Mouse (Mus musculus) R1 (cell line): ENCODE results near the gene Ephb6.
"Not testable (repeated sequence)": the region's sequence is repeated elsewhere in the genome, so short reads cannot be mapped to it uniquely, and the experiment has no call there.

ENCODE experiments used
- DNase-seq: peaks from one replicate; pipeline ENCODE4 v3.0.0-alpha.2; 2018; ENCODE audit warnings: low read depth, low spot score

Gene Ephb6

DNA sequence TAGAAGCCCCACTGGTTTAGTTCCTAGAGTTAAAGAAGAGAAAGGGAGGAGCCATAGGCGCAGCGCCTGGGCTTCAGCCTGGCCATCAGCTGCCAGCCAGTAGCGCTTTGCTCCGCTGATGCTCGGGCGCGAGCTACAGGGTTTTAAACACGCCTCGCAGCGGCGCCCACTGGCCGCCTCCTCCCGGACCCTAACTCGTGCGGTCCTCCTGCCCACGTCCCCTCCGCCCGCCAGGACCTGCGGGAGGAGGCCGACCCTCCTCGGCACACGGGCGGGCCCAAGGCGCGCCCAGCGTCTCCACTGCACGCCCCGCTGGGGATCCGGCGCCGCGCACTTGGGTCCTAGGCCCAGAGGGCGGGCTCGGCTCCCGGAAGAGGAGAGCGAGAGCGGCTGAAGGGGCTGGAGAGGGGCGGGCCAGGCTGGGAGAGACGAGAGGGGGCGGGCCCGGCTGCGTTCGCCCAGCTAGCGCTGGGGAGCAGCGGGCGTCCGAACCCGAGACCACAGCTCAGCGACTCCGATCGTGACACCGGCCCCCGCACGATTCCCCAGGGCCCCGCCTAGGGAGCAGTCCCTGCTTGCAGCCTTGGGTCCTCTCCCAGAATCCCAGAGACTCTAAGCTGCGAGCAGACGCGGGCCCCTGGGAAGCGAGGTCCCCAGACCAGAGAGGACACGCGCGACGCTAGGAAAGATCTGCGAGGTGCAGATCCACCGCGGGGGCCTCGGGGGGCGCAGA, at the start of gene Ephb6:
TSS of gene Ephb6 (plus strand) at position 422 of the 733 bp plus-strand sequence.
- peak; percentile 88 for DNase-seq

DNA sequence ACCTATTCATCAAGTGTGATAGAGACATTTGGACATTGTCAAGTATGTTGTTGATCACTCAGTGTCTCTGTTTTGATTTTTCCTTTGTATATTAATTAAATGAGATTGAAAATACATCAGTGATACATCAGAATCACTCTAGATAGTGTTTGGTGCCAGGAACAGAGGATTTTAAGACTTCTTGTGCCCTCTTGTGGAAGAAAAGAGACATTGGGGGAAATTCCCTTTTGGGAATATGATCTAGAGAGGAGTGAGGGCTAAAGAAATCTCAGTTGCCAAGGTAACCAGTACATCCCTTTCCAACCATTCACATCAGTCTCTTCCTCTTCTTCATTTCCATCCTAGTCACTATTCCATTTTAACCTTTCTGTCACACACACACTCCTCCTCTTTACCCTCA, 48.9 kb upstream of the Ephb6 start:
- DNase-seq = peak; percentile 57

DNA sequence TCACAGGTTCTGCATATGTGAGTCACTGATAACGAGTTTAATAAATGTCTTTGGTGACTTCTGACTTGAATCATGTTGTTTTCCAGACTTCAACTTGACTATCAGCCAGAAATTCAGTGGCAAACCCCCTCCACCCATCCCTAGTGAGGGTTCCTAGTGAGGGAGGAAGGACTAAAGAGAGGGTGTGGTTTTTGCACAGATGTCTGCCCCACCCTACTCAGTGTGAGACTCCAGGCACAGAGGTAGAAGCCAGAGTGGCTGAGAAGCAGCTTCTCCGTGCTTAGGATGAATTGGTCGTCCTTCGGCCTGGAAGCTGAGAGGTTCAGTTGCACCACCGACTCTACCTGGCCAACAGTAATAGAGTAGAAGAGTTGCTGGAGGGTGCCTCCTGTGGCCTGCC, 47.8 kb upstream of the Ephb6 start:
- DNase-seq = peak; percentile 38

DNA sequence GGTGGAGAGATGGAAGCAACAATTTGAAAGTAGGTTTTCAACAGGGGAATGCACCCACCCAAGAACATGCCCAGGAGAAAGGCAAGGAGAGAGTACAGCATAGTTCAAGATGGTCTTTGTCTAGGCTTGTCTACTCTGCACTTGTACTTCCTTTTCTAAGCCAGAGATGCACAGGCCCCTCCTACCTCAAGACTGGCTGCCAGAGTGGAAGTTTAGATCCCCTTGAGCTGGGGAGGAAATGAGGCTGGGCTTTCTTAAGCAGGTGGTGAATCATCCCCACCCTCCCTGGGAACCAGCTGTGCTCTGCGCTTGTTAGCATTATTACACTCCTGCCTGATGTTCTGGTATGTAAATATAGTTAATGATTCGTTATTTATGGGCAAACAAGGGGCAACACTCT, 47.0 kb upstream of the Ephb6 start:
- DNase-seq = peak; percentile 65

DNA sequence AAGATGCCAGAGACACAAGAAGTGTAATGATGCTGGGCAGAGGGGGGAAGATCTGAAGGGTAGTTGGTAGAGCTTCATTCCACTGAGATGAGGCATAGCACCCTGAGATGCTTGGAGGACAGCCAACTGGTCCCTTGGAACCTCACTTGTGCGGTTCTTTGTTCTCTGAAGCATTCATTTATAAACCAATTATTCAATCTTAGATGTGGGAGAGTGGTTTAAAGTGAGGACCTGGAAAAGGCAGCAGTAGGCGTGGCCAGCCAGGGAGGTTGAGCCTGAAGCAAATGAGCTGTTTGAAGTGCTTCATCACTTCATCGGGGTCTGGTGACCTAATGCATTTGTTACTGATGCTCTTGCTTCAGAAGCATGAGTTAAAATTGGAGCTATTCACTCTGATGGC, 46.0 kb upstream of the Ephb6 start:
- no peak for DNase-seq

DNA sequence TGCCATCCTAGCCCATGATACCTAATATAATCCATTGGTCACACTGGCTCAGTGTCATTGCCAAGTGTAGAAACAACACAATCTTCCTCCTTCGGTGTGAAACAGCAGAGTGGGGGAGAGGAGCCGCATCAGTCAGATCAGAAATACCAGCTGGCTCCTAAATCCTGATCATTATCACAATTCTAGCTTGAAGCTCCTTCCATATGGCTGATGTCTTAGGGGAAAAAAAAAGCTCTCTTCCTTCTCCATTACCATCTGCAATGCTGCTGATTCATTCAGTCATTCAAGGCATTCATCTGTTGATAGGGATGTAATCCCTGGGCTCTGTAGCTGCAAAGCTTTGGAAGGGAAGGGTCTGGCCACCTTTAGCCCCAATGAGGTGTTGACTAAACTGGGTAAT, 45.0 kb upstream of the Ephb6 start:
- no peak for DNase-seq

DNA sequence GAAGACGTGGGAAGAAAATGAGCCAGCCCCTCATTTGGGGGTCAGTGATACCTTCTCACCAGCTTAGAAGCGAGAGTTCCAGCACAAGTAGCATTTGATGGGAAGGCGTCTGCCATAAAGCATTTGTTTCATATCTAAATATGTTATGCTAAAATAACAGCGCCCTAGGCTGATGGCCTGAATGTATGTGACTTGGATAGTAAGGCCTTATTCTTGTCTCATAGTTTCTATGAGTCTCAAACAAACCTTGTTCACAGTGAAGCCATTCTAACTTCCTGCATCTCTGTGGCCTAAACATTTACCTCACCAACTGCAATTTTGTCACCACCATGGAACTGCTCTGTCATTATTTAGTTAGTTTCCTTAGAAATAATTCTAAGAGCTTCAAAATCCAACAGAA, 42.7 kb upstream of the Ephb6 start:
- no peak for DNase-seq

DNA sequence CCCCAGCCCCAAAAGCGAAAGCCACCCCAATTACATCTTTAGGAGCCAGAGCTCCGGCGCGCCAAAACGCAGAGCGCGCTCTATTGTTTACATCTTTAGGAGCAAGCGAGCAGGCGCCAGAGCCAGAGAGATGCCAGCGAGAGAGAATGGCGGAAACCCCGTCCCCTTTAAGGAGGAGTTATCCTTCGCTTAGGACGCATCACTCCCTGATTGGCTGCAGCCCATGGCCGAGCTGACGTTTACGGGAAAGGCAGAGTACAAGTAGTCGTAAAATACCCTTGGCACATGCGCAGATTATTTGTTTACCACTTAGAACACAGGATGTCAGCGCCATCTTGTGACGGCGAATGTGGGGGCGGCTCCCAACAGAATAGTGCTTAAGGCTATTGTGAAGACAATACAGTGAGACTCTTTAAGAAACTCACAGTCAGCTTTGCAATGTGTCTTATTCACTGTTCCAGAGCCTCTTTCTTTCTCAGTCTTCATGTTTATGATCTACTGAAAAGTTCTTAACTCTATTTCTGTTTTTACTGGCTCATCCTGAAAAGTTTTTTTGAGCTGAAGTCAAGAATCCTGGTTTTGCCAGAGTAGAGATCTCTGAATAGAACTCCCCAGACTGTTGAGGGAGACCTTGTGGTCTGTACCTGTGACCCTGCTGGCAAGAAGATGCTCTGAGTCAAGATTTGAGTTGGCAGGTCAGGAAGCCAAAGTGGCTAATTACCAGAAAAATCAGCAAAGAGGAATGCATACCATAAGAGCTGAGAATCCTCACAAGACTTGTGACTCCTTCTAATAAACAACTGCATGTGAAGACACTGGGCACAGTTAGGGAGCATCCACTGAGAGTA, 42.0 kb upstream of the Ephb6 start:
- not testable (repeated sequence) for DNase-seq

DNA sequence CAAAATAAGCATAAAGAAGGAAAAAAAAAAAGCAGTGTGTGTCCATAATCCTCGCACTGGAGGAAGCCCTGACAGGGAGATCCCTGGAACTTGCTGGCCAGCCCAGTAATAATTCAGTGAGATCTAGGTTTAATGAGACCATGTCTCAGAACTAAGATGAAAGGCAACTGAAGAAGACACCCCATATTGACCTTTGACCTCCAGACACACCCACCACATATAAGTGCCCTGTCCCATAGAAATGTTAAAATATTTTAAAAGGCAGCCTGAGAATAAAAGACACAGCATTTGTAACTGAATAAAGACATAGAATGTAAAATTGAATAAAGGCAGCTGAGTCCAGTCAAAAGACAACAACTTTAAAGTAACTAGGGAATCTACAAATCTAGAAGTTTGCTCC, 40.0 kb upstream of the Ephb6 start:
- DNase-seq = peak; percentile 50

DNA sequence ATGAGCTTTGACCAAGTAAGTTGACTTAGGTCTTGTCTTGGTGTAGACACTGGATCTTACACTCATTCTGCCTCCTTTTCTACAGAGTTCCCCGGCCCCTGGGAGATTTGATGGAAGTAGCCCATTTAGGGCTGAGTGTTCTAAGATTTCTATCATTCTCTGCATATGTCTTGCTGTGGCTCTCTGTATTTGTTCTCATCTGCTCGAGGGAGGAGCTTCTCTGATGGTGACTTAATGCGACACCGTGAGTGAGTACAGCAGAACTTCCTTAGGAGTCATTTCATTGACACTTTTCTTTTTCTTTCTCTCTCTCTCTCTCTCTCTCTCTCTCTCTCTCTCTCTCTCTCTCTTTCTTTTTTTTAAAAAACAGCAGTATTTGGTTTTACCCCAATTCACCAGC, 38.3 kb upstream of the Ephb6 start:
- no peak for DNase-seq

DNA sequence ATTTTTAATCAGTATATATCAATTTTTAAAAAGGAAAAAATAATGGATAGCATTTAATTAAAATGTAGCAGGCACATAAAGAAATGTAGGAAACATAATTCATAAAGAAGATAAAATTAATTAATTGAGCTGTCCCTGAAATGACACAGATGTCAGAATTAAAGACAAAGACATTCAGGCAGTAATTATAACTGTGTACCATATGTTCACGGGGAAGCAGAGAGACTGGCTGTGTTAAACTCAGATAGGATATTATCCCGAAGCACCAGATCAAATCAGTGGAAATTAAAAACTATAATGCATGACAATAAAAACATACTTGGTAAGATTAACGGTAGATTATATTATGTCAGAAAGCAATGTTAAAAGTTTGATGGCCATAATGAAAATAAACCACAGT, 36.2 kb upstream of the Ephb6 start:
- DNase-seq = no peak

DNA sequence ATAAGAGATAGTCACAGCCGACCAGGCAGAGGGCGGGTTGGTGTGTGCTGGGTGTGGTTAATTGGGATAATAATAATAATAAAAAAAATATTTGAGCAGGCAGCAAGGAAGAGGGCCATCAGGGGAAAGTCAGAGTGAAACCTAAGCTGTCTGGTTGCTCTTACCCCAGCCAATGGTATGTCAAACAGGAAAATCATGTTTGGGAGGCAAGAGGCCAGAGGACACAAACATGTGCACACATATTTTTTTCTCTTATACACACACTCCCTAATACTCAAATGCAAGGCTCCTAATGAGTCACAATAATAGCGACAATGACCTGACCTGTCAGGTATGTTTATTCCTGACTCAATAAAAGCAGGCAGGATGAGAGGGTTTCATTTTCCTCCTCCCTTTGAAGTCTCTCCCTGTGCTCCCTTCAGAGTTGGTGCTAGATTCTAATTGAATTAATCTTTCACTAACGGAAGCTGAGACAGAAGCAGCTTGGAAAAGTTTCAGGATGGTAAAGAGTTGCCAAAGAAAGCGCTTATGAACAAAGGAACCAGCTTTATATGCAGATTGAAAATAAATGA, 28.7 kb upstream of the Ephb6 start:
- DNase-seq = no peak

DNA sequence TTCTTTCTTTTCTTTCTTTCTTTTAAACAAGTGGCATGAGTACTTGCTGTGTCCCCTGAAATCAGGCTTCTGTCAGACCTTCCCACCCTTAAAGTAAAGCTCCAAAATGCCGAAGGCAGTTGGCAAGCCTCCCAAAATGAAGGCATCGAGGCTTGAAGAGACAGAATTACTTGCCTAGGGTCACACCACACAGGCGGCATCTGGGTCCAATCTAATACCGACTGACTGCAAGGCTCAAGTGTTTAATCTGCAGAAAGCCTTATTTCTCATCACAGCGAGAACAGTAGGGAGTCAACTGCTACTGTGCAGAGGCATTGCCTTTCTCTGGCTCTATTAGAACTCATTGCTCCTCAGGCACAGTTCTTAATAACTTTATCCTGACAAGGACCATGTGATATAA, 28.0 kb upstream of the Ephb6 start:
- no peak for DNase-seq

DNA sequence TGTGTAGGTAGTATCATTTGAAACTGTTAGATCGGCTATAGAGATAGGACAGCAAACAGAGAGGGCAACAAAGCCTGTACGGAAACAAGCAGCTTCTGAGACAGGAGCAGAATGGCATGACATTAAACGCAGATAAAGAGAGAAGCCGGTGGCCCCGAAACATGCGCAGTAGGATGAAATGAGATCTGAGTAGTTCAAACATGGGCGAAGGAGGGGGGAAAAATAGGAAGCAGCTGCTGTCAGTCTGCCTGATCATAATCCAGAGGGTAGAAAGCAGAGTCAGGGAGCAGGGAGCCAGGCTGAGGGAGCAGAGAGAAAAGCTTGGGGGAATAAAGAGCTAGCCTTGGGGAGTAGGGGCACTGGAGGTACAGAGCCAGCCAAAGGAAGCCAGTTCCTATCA, 24.0 kb upstream of the Ephb6 start:
- DNase-seq = no peak

DNA sequence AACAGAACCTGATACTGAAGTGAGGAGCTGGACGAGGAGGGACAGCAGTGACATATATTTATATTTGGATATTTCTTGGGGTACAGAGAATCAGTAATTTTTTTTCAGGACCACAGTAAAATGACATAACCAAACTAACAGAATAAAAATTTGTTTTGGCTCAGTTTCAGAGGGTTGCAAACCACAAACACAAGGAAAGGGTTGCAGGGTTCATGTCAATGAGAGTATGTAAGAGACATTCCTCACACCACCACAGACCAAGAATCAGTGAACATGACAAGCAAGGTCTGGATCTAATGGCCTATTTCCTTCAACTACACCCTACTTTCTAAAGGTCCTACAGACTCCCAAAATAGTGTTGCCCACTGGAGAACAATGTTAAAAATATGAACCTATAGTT, 23.1 kb upstream of the Ephb6 start:
- no peak for DNase-seq

DNA sequence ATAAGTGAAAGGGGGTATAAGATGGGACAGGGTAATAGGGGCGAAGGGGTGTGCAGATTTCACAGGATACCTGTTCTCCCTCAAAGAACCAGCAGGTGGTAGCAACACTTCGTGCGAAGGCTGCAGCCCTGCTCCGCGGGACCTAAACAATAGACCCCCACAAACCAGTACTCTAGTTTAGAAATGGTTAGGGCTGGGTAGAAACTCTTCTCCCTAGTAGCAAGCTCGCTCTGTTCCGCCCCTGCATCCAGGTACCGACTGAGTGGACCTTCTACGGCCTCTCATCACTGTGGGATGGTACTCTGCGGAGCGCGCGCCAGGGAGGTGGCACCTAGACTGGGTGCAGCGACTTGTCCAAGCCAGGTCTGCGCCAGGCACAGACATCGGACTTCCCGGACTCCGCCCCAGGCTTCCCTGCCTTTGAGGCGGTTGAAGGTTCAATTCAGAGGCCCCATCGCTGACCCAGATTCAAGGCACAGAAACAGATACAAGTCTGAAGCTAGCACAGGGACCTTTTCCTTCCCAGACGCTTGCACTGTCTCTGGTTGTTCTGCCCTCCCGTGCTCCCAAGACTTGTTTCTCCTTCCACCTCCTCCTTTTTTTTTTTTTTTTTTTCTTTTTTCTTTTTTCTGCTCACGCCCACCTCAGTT, 756 bp upstream of the Ephb6 start:
- DNase-seq = peak; percentile 81

DNA sequence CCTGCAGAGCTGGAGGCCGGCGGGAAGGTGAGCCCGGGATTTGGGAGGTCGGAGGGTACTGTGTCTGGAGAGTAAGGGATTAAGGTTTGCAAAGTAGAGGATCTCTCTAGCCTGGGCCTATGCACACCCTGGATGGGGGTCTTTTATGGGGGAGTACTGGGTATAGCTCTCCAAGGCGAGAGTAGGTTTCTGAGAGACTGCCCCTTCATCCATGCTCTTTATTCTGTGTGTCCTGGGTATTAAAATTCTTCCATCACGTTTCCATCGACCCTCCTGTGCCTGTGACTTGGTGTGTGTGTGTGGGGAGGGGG, 467 bp downstream of the Ephb6 start:
- DNase-seq = no peak

DNA sequence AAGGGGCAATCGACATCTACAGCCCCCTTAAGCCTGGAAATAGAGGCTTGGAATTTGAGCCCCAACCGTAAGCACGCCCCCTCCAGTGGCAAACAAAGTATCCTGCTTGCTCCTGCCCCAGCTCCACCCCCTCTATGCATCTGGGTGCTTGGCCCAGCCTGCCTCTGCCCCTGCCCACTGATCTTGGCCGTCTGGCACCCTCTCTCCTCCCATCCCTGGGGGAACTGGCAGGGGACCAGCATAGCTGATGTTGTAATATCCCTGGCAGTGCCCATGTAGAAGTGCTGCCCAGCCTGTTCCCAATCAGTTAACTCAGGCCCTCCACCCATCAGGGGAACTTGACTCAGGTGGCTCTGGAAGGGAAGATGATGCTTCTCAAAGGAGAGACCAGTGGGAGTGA, 932 bp downstream of the Ephb6 start:
- no peak for DNase-seq

DNA sequence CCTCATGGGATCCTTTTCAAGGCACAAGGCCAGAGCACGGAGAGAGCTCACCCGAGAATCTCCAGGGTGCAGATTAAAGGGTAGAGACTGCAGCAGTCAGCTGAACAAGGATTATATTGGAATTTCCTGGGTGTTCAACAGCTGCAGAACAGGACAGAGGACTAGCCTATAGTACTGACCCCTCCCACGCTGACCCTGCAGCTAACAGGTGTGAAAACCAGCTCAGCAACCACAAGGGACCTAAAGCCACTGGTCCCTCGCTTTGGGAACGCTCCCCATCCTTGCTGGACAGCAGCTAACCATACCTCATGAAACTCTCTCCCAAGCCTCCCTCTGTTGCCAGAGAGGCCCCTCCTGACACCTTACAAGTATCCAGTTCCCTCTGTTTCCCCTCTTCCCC, 2.4 kb downstream of the Ephb6 start:
- no peak for DNase-seq

DNA sequence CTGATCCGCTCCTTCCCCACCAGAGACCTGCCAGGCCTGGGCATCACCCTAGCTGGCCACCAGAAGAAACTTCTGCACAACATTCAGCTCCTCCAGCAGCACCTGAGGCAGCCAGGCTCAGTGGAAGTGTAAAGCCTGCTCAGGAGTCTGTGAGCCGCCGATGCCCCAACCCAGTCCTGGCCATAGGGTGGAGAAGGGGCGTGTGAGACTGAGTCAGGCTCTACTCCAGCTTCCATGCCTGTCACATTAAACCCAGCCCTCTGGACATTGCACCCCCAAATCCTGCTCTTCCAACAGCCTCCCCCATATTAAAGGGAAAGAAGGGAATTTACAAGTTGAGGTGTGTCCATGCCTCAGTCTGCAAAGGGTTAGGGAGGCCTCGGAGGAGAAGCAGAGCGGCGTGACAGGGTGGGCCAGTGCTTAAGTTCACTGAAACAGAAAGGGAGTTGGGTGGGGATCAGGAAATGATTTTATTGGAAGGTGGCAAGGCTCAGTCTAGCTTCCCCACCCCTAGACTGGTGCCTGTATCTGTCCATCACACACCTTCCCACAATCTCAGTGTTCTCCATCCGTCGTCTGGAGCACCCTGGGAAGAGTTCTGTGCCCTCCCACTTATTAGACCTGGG, 15.0 kb downstream of the Ephb6 start:
- DNase-seq = no peak

DNA sequence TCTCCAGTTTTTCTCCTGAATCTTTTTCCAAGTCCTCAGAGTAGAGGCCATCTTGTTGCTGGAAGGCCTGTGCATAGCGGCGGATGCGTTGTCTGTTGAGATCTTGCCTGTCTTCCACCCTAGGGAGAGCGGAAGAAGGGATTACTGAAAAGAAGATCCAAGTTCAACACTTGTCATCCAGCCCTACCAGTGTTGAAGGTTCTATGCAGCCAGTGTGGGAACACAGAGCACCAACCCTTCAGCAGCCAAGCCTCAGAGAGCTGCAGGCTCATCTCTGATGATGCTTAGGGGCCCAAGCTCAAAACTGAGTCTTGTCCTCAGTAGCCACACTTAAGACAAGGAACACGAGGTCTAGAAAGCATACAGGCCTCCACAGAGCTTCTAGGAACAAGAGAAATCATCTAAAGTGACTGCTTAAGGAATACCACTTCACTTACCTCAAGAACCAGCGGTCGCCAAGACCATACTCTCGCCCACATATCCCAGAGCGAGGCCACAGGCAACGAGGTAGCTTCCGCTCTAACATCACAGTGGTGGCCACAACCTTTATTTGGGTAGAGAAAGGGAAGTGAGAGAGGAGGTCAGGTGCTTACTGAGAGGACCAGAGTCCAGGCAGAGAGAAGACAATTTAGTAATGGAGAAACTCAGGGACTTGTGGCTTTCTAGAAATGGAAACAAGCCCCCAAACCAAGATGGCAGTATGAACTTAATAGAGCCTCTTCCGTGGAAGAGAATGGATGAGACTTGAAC, 16.1 kb downstream of the Ephb6 start:
- DNase-seq = no peak
